Mouse (Mus musculus) heart, adult 2 months (tissue): ENCODE measurements around the gene Sytl1.

Source experiments
- CTCF ChIP-seq: fragments of 200-600 bp; IDR thresholded peaks from 2 replicates; pipeline ENCODE4 v1.8.1; 2022; ENCODE audit warnings: antibody characterized with exemption, mild to moderate bottlenecking, moderate library complexity
- EP300 ChIP-seq: fragments of 200-500 bp; IDR thresholded peaks from 2 replicates; pipeline ENCODE4 v1.6.1; 2011; ENCODE audit warnings: low read depth, low read length, control low read depth; ENCODE audit not compliant: insufficient read depth
- POLR2A ChIP-seq: fragments of 200-500 bp; IDR thresholded peaks from 2 replicates; pipeline ENCODE4 v1.6.1; 2011; ENCODE audit warnings: mild to moderate bottlenecking, low read depth, low read length, control low read depth; ENCODE audit not compliant: insufficient read depth

DNA sequence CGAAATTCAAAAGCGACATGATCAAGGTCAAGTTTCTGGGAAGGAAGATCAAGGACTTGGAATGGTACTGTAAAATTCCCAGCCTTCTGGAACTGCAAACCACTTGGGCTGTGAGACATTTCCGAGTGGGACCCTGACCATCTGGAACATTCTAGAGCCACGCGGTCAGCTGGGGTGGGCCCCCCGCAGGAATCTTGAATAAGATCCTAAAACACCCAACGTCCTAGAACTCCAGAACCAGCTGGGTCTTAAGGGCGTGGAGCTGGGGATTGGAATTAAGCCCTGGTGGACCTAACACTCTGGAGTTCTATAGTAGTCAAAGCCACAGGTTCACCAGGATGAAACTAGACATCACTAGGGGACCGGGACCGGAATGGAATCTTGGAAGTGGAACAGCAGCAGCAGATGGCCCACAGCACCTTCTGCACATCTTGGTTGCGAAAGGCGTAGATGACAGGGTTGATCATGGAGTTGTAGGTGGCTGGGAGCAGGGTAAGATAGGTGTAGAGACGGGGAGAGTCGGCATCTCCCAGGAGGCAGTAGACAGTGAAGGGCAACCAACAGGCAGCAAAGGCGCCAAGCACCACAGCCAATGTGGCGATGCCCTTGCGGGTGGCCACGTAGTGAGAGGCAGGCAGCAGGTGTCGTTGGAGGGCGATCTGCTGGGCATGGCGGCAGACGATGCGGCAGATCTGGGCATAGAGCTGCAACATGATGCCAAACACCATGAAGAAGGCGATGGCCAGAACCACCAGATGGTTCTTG lies 52.7 kb downstream of the Sytl1 start:
- no peak for TF ChIP-seq CTCF
- no peak for TF ChIP-seq EP300
- no peak for TF ChIP-seq POLR2A
